Mouse (Mus musculus): Measurements from ENCODE around the gene Pde10a. TPM values are rescaled to one million over a fixed set of nuclear protein-coding genes. Genes with fewer than 3 reads are reported as not detected.

The Pde10a gene
- total RNA-seq, 2 experiments from 2014 or later: 0.77 TPM; not detected in 1

GRCm38 (mm10) chr17:8867331-8868237 lies 342.4 kb downstream of the Pde10a start:
- no peak for ATAC-seq (replicated peaks; ENCODE audit: low FRiP score, poor library complexity, severe bottlenecking)

DNA sequence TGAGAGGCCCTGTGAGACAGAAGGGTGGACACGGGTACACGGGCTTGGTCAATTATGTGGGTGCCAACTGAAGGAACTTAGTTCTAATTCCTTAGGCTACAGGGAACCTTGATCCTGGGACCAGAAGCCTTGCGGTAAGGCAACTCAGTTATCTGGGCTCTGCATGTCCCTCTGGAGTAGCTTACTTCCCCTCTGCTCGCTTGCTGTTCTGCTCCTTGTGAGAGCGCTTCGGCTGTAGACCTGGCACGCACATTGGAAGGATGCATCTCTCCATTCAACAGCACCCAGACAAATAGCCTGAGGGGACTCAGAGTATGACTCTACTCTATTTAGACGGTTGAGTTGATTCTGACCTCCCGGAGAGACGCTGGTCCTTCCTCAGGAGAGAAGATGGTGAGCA lies 344.1 kb downstream of the Pde10a start:
- no peak for ATAC-seq (replicated peaks; ENCODE audit: low FRiP score, poor library complexity, severe bottlenecking)

DNA sequence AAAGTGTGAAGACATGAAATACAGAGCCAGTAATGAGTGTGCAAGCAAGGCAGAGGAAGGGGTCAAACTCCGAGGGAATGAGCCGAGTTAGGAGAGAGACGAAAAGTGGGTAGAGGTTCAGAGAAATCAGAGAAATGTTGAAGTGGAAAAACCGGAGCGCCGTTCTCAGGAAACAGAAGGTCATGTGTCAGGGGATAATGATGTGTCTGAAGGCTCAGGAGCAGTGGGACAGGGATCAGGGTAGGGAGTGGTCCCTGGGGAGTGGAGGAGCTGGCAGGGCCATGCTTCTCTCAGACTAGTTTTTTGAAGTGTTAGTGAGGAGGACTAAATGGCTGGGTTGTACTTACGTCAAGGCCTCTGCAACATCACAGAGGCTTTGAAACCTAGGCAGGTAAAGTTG lies 345.7 kb downstream of the Pde10a start:
- ATAC-seq (replicated peaks; ENCODE audit: low FRiP score, poor library complexity, severe bottlenecking): no peak

DNA sequence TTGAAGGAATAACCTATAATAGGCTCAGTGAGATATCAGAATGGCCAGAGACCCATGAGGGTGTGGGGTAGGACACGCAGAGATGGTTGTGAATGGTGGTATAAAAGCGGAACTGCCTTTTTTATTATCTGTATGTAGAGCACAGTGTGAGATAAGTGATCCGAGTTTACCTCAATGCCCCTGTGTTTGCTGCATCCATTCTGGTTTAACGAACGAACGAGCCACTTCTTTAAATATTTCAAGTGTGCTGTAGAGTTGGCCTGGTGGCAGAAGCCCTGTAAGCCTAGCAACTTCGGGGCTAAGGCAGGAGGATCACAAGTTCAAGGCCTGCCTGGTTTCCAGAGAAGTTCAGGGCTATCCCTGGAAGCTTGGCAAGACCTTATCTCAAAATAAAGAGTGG lies 346.2 kb downstream of the Pde10a start:
- no peak for ATAC-seq (replicated peaks; ENCODE audit: low FRiP score, poor library complexity, severe bottlenecking)

- no peak for ATAC-seq (replicated peaks; ENCODE audit: low FRiP score, poor library complexity, severe bottlenecking)
These were observed 346.9 kb downstream of the Pde10a start for GRCm38 (mm10) chr17:8871997-8872593.

DNA sequence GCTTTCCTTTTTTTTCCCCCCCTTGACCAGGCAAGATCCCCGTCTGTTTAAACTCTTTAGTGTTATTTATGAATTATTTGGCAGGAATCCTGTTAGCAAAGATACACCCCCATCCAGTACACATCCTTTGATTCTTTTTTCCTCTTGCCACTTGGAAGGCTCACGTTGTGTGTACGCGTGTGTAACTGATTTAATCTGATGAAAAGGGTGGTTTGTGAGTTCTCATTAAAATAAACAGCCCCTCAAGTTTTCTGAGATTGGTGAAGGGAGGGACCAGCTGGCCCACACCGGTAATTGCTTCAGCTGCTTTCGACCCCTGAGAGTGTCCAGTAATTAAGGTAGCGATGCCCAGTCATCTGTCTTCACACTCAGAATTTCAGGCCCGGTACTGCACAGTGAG lies 347.4 kb downstream of the Pde10a start:
- ATAC-seq (replicated peaks; ENCODE audit: low FRiP score, poor library complexity, severe bottlenecking): no peak

- ATAC-seq (replicated peaks; ENCODE audit: low FRiP score, poor library complexity, severe bottlenecking): no peak
These were observed 352.9 kb downstream of the Pde10a start for GRCm38 (mm10) chr17:8878056-8878455.

DNA sequence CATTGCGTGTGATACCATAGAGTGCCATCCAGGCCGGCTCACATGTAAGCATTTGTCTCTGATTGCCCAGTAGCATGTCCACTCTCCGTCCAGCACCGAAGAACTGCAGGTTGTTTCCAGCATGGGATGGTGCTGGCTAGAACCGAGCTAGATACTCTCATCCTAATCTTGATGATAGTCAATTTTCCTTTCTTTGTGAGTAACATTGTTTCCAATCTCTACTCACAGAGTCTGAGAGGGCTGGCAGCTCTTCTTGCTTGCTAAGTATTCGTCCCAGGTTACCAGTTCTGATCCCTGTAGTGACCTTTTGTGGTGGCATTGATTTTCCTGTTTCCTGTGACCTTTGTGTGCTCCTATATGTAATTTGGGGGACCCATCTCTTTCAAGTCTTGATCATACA lies 356.5 kb downstream of the Pde10a start:
- ATAC-seq (replicated peaks; ENCODE audit: low FRiP score, poor library complexity, severe bottlenecking): no peak

DNA sequence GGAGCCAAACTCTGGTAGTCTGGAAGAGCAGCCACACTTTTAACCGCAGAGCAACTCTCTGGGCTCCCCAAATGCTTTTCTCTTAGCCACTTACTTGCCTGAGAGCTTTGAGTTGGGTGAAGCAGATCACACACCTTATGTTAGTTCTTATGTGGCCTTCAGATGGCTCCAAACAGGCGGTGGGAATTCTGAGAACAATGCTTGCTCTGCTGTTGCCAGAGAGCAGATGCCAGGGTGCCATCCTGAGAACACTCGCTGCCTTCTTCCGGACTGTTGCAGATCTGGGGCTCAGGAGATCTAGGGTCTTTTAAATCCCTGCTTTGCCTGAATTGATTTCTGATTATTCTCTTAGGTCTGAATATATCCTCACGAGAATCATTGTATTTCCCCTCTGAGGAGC lies 359.5 kb downstream of the Pde10a start:
- no peak for ATAC-seq (replicated peaks; ENCODE audit: low FRiP score, poor library complexity, severe bottlenecking)

DNA sequence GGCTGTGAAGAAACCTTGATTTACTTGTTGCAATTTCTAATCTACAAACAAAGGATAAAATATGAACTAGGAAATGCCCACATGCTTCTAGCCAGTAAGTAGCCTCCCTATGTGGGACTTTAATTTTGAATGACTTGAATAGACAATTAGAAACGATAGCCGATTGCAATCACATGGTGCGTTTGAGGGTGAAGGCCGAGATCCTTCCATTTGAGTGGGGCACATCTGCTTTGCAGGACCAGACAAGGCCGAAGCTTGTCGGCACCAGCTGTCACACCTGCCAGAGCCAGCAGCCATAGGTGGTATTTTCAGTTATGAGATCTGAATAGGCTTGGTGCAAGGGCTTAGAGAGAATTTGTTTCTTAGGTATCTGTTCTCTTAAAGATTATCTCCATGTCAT lies 360.7 kb downstream of the Pde10a start:
- no peak for ATAC-seq (replicated peaks; ENCODE audit: low FRiP score, poor library complexity, severe bottlenecking)

DNA sequence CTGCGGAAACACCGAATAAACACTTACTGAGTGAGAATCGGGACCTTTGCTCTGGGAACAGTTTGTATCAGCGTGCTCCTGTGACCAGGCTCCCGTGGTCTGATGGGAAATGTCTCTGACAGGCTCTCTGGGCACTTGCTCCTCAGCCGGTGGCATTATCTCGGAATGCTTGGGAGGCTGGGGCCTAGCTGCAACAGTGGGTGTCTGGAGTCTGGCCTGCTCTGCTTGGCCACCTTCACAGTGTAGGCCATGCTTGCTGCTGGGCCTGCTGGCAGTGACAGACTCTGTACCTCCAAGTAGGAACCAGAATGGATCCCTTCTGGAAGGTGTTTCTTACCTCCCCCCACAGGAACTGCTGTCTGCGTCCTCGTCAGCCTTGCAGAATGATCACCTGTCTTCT lies 362.9 kb downstream of the Pde10a start:
- ATAC-seq (replicated peaks; ENCODE audit: low FRiP score, poor library complexity, severe bottlenecking): no peak

GRCm38 (mm10) chr17:8888639-8889038 lies 363.5 kb downstream of the Pde10a start:
- ATAC-seq (replicated peaks; ENCODE audit: low FRiP score, poor library complexity, severe bottlenecking): no peak

DNA sequence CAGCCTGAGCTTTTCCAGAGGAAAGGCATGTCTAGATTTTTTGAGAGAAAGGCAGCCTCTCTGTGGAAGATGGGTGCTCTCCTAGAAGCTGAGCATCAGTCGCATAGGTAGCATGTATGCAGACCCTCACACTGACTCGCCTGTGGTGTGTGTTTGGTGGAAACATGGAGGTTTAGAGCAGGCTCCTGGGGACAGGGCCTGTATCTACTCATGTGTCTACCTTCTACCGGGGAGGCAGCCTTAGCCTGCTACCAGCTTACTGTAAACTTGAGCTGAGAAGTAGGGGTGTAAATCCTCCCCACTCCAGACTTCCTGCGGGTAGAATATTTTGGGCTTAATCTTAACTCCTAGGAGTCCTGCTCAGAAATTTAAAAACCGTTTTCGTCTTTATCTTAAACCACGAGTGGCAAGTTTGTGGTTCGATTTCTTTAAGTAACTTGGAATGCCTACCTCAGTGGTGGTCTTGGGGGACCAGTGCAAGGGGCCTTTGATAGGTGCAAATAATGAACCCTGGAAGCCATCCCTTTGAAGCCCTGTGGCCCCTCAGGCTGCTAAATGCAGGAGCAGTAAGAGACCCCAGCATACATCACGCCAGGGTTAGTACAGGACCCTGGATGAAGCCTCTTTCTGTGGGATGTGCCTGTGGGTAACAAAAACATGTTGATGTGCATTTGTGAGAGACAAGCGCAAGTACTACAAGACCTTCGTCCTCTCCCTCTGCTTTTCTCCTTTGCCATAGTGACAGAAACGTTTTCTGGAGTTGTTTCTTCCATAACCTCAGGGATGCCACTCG lies 367.2 kb downstream of the Pde10a start:
- no peak for ATAC-seq (replicated peaks; ENCODE audit: low FRiP score, poor library complexity, severe bottlenecking)

- ATAC-seq (replicated peaks; ENCODE audit: low FRiP score, poor library complexity, severe bottlenecking): no peak
These were observed 370.8 kb downstream of the Pde10a start for GRCm38 (mm10) chr17:8895991-8896390.

DNA sequence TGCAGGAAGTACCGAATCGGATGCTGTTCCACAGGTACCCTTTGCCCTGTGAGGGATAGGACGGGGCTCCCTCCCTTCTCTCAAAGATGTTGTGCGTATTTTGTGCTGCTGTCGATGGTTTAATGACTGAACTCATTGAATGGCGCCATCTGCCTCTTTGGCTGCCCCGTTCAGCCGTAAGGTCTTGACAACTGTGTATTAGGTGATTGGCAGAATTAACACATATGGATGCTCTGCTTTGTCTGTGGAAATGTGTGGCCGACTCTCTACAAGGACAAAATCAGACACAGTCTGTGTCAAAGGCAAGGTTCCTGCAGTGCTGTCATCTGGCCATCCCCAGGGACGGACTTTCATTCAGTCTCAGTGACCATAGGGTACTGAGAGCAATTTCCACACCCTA lies 372.6 kb downstream of the Pde10a start:
- no peak for ATAC-seq (replicated peaks; ENCODE audit: low FRiP score, poor library complexity, severe bottlenecking)

- ATAC-seq (replicated peaks; ENCODE audit: low FRiP score, poor library complexity, severe bottlenecking): no peak
These were observed 373.0 kb downstream of the Pde10a start for GRCm38 (mm10) chr17:8898221-8898620.

DNA sequence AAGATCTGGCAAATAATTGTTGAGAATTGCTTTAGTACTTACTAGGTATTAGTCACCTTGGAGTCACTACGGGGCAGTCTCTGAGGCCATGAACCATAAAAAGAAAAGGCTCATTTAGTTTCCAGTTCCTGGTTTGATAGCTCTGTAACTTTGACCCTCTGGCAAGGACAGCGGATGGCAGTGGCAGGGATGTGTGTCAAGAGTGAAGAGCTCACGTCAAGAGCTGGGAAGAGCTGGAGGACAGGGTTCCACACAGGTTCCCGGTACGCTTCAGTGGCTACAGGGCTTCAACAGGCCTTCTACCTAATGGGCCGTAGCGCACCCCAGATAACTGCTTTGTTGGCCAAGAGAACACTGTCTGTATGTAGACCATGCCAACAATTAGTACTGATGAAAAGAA lies 374.0 kb downstream of the Pde10a start:
- ATAC-seq (replicated peaks; ENCODE audit: low FRiP score, poor library complexity, severe bottlenecking): no peak

DNA sequence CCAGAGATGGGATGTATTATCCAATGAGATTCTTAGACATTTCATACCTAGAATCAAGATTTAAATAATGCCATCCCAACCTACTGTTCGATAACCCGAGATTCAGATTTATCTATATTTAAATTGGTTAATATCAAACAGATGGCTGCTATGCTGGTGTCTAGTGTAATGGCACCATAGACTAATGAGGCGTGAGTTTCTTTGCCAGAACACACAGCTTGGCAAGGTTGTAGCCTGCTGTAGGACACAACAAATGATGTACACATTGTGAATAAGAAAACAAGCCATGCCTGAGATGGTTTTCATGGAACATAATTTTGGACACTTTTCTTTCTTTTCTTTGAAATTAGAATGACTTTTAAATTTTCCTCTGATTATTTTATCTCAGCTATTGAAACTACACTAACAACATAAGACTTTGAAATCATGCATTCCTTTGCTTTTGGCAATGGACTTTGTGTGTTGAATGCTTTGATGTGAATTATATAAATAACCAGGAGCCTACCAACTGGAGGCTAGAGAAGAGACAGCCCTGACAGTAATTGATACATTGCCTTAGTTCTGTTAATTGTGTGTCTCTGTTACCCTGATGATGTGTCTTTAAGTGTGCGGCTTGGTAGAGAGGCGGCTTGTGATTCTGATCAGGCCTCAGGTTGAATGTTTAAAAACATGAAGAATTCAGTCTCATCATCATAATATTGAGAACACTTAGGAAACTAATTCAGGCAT lies 378.5 kb downstream of the Pde10a start:
- no peak for ATAC-seq (replicated peaks; ENCODE audit: low FRiP score, poor library complexity, severe bottlenecking)

DNA sequence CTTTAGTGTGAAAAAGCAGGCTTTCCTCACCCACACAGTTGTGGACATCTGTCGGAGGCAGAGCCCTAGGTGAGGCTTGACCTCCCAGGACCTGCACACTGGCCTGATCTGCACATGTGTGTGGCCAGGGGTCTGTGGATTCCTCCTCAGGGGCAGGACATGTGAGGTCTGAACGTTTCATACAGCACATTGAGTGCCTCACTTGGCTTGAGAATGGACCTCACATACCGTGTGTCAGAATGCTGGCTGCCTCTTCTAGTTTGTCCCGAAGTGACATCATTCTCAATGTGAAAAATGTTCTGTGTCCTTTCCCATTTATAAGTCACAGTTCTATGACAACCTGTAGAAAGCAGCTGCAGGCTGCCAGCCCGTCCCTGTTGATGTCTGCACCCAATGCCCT lies 385.4 kb downstream of the Pde10a start:
- no peak for ATAC-seq (replicated peaks; ENCODE audit: low FRiP score, poor library complexity, severe bottlenecking)

DNA sequence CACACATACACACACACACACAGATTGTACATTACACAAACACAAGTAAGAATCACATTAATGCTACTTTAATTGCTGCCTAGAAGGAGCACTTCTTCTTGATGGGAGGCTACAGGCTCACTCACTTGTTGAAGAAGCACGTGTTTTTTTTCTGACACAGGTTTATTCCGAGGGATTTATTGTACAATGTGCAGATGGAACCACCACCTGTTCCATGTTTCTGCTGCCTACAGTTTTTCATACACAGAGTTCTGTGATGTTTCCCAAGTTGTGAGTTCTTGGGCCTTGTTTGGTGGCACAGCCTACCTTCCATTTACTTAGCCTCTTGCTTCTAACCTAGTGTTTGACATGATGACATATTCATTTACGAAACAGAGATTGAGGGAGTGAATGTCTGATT lies 387.8 kb downstream of the Pde10a start:
- ATAC-seq (replicated peaks; ENCODE audit: low FRiP score, poor library complexity, severe bottlenecking): no peak

Measured in erythroblast, adult 5-6 weeks (primary cell).